In genomic region chr6:135055882-135056281, GRCm38 (mm10) we compare ENCODE assay signal across 22 mouse cellular contexts. TPM values are rescaled to one million over a fixed set of nuclear protein-coding genes. Genes with fewer than 3 reads are reported as not detected.
DNase-seq lines count a peak whose midpoint lies in the region; ATAC-seq and TF ChIP-seq lines count a peak whose summit lies in the region.
"Had no signal": no experiment of that assay in that cellular context is flagged by ENCODE, and none has a peak within 500 bp of the region (broad histone marks: within the 10 kb centered on the region; RNA-seq: fewer than 3 reads in every experiment).

No protein-coding gene starts in this region.

- TF ChIP-seq EP300 in stomach, postnatal 0 days (optimal IDR thresholded peaks at IDR 0.05): no peak

- no peak for TF ChIP-seq CTCF in lung, adult 2 months (IDR thresholded peaks at IDR 0.05; ENCODE audit: insufficient read depth, low read length)
- no peak for TF ChIP-seq CTCF in stomach, postnatal 0 days (IDR thresholded peaks at IDR 0.05; ENCODE audit: low read depth)

- H3K4me1 ChIP-seq in lung, embryonic 16.5 days (replicated peaks; ENCODE audit: control insufficient read depth, insufficient read depth, low read length): no peaks in the 10 kb centered on the region
- no peaks in the 10 kb centered on the region for H3K4me1 ChIP-seq in lung, adult 2 months (ENCODE audit: control insufficient read depth, insufficient read depth, low read length)
- H3K4me1 ChIP-seq in stomach, postnatal 0 days (replicated peaks; ENCODE audit: control insufficient read depth, insufficient read depth): no peaks in the 10 kb centered on the region
- no peaks in the 10 kb centered on the region for H3K4me1 ChIP-seq in forebrain, embryonic 16.5 days (replicated peaks; ENCODE audit: control insufficient read depth, insufficient read depth, low read length)
- H3K4me1 ChIP-seq: embryonic facial prominence, embryonic 13.5 days; embryonic facial prominence, embryonic 15.5 days had no signal

- DNase-seq in lung, adult 2 months: no peak
- DNase-seq in lung, postnatal 36 days: peak; percentile 38
- no peak for DNase-seq in lung, postnatal 25 days (ENCODE audit: low spot score)
- DNase-seq in stomach, postnatal 0 days (ENCODE audit: low spot score): peak; percentile 50
- DNase-seq: adrenal gland, adult 2 months; adrenal gland, postnatal 10 days; adrenal gland, postnatal 25 days; cerebellum, adult 11 months; cerebellum, adult 18-20 months; cerebellum, adult 8-10 months; cerebellum, adult 9-11 months; cerebellum, postnatal 14 days; cerebellum, postnatal 36 days; embryo, embryonic 11 days had no signal

- no peaks in the 10 kb centered on the region for H3K9me3 ChIP-seq in lung, embryonic 16.5 days (ENCODE audit: control insufficient read depth, low read length)
- H3K9me3 ChIP-seq in stomach, postnatal 0 days (ENCODE audit: control insufficient read depth, low read length): no peaks in the 10 kb centered on the region
- no peaks in the 10 kb centered on the region for H3K9me3 ChIP-seq in forebrain, embryonic 16.5 days (ENCODE audit: control insufficient read depth, low read length)
- H3K9me3 ChIP-seq: embryonic facial prominence, embryonic 13.5 days; embryonic facial prominence, embryonic 15.5 days; forebrain, embryonic 10.5 days; forebrain, embryonic 12.5 days had no signal

- peak; percentile 38; the same call in 1 of the 2 replicates for ATAC-seq in lung, embryonic 16.5 days (ENCODE audit: low read depth)
- ATAC-seq in stomach, postnatal 0 days (ENCODE audit: low FRiP score, low TSS enrichment): peak; percentile 33
- no peak for ATAC-seq in forebrain, embryonic 16.5 days
- ATAC-seq: forebrain, embryonic 14.5 days had no signal

- H3K36me3 ChIP-seq in lung, embryonic 16.5 days (ENCODE audit: control insufficient read depth, insufficient read depth, low read length): no peaks in the 10 kb centered on the region
- H3K36me3 ChIP-seq in stomach, postnatal 0 days (ENCODE audit: control insufficient read depth, insufficient read depth, low read length): no peaks in the 10 kb centered on the region
- H3K36me3 ChIP-seq in forebrain, embryonic 16.5 days (ENCODE audit: control insufficient read depth, insufficient read depth): no peaks in the 10 kb centered on the region
- H3K36me3 ChIP-seq: embryonic facial prominence, embryonic 13.5 days; embryonic facial prominence, embryonic 15.5 days; forebrain, embryonic 10.5 days; forebrain, embryonic 12.5 days had no signal

- no peak for TF ChIP-seq POLR2A in lung, adult 2 months (IDR thresholded peaks at IDR 0.05; ENCODE audit: borderline replicate concordance, extremely low read depth, low read depth, low read length)

- no peaks in the 10 kb centered on the region for H3K27me3 ChIP-seq in lung, embryonic 16.5 days (ENCODE audit: control insufficient read depth, insufficient read depth, low read depth, low read length)
- H3K27me3 ChIP-seq in stomach, postnatal 0 days (ENCODE audit: control insufficient read depth, insufficient read depth, low read length): no peaks in the 10 kb centered on the region
- H3K27me3 ChIP-seq in forebrain, embryonic 16.5 days (replicated peaks; ENCODE audit: control insufficient read depth, insufficient read depth, low read length): no peaks in the 10 kb centered on the region
- H3K27me3 ChIP-seq: embryonic facial prominence, embryonic 13.5 days; embryonic facial prominence, embryonic 15.5 days; forebrain, embryonic 12.5 days had no signal

- no peak overlapping the region for H3K9ac ChIP-seq in lung, embryonic 16.5 days (ENCODE audit: low read length)
- no peak overlapping the region for H3K9ac ChIP-seq in stomach, postnatal 0 days (ENCODE audit: low read length)
- H3K9ac ChIP-seq in forebrain, embryonic 16.5 days (replicated peaks; ENCODE audit: low read depth, low read length): no peak overlapping the region
- H3K9ac ChIP-seq: embryonic facial prominence, embryonic 13.5 days; embryonic facial prominence, embryonic 15.5 days; forebrain, embryonic 12.5 days had no signal

- WGBS in lung, embryonic 16.5 days: 27% methylated on average over 4 of the region's 4 CpGs
- WGBS in lung, adult 2 months: 50% methylated on average over 4 of the region's 4 CpGs
- 28% methylated on average over 4 of the region's 4 CpGs for WGBS in stomach, postnatal 0 days
- WGBS in forebrain, embryonic 16.5 days: 70% methylated on average over 4 of the region's 4 CpGs

- no peak overlapping the region for H3K4me2 ChIP-seq in lung, embryonic 16.5 days (ENCODE audit: low read depth, low read length)
- no peak overlapping the region for H3K4me2 ChIP-seq in stomach, postnatal 0 days (replicated peaks; ENCODE audit: low read depth)
- H3K4me2 ChIP-seq in forebrain, embryonic 16.5 days (ENCODE audit: low read length): no peak overlapping the region
- H3K4me2 ChIP-seq: embryonic facial prominence, embryonic 13.5 days; embryonic facial prominence, embryonic 15.5 days; forebrain, embryonic 12.5 days had no signal

- H3K4me3 ChIP-seq in lung, embryonic 16.5 days (ENCODE audit: low read length): no peak overlapping the region
- no peak overlapping the region for H3K4me3 ChIP-seq in lung, adult 2 months (replicated peaks; ENCODE audit: extremely low read depth, low read depth, low read length)
- no peak overlapping the region for H3K4me3 ChIP-seq in stomach, postnatal 0 days (ENCODE audit: low read depth, low read length)
- H3K4me3 ChIP-seq in forebrain, embryonic 16.5 days (replicated peaks; ENCODE audit: low read length): no peak overlapping the region
- H3K4me3 ChIP-seq: embryonic facial prominence, embryonic 13.5 days; embryonic facial prominence, embryonic 15.5 days; erythroblast, embryonic 14.5 days; forebrain, embryonic 10.5 days; forebrain, embryonic 12.5 days had no signal

- H3K27ac ChIP-seq in lung, embryonic 16.5 days (ENCODE audit: low read length): no peak overlapping the region
- H3K27ac ChIP-seq in stomach, postnatal 0 days (replicated peaks): no peak overlapping the region
- H3K27ac ChIP-seq in forebrain, embryonic 16.5 days (ENCODE audit: low read length): no peak overlapping the region
- H3K27ac ChIP-seq: embryonic facial prominence, embryonic 13.5 days; embryonic facial prominence, embryonic 15.5 days; forebrain, embryonic 10.5 days; forebrain, embryonic 12.5 days had no signal

RNA-seq across cellular contexts. Expression of gene Gprc5a, which starts 9.6 kb away (rescaled TPM):
- 133 and 162 TPM in 2 replicates for polyA plus RNA-seq in lung, embryonic 16.5 days (2015; fragmentation: Nextera tagmentation; extraction: Ambion mirVana)
- 281 and 352 TPM in 2 replicates for polyA plus RNA-seq in lung, adult 2 months (2012; rRNA removed)
- polyA plus RNA-seq in stomach, postnatal 0 days (2015; fragmentation: Nextera tagmentation; extraction: Ambion mirVana): 9.8 and 13.5 TPM in 2 replicates
- 0.37 and 0.81 TPM in 2 replicates for polyA plus RNA-seq in forebrain, embryonic 16.5 days (2015; fragmentation: Nextera tagmentation; extraction: Ambion mirVana)
- polyA plus RNA-seq: erythroblast, embryonic 14.5 days had no signal

RNA-seq across cellular contexts. Expression of gene Ddx47, which starts 44.5 kb away (rescaled TPM):
- 123 and 131 TPM in 2 replicates for polyA plus RNA-seq in lung, embryonic 16.5 days (2015; fragmentation: Nextera tagmentation; extraction: Ambion mirVana)
- 35.8 and 55.7 TPM in 2 replicates for polyA plus RNA-seq in lung, adult 2 months (2012; rRNA removed)
- 46.0 and 47.7 TPM in 2 replicates for polyA plus RNA-seq in stomach, postnatal 0 days (2015; fragmentation: Nextera tagmentation; extraction: Ambion mirVana)
- 90.4 and 96.9 TPM in 2 replicates for polyA plus RNA-seq in forebrain, embryonic 16.5 days (2015; fragmentation: Nextera tagmentation; extraction: Ambion mirVana)

Comparison
In these comparisons a context has a peak if more than half of its experiments do, and no peak if none do; other contexts are left out.
1. DNase-seq: peak in lung, postnatal 36 days (single experiment) and stomach, postnatal 0 days (single experiment); none in lung, adult 2 months (single experiment) and lung, postnatal 25 days (single experiment).